Mouse (Mus musculus) urinary bladder, adult 18-20 months (tissue): ENCODE data around the gene Bicd2.

Experiments used
- DNase-seq, 2 experiments: peaks; one replicate each; pipeline ENCODE4 v3.0.0; 2022; ENCODE audit warnings: low spot score in 2 of 2, mixed read lengths in 2 of 2

Gene Bicd2

GRCm38 (mm10) chr13:49341012-49341830, at the start of gene Bicd2:
TSS of gene Bicd2 (plus strand) at chr13:49341585.
- DNase-seq, result peak; percentile 86 to 95

GRCm38 (mm10) chr13:49291949-49292348, 49.4 kb upstream of the Bicd2 start:
- no peak for DNase-seq

DNA sequence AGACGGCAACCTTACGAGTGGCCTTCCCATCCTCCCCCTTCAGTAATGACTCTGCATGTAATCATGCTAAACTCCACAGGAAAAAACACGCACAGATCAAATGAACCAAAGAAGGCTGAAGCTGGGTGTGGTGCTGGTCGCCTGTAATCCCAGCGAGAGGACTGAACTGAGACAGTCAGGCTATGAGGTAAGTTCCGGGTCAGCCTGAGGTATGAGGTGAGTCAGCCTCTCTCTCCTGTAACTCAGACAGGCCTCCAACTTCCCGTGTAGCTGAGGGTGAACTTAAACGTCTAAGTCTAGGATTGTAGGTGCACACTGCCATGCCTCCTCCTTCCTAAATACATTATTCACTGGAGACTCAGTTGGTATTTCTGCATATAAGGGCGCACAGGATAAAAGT, 47.3 kb upstream of the Bicd2 start:
- no peak for DNase-seq

GRCm38 (mm10) chr13:49296270-49296669, 45.1 kb upstream of the Bicd2 start:
- DNase-seq, result no peak

GRCm38 (mm10) chr13:49298514-49299381, 42.6 kb upstream of the Bicd2 start:
- no peak for DNase-seq

DNA sequence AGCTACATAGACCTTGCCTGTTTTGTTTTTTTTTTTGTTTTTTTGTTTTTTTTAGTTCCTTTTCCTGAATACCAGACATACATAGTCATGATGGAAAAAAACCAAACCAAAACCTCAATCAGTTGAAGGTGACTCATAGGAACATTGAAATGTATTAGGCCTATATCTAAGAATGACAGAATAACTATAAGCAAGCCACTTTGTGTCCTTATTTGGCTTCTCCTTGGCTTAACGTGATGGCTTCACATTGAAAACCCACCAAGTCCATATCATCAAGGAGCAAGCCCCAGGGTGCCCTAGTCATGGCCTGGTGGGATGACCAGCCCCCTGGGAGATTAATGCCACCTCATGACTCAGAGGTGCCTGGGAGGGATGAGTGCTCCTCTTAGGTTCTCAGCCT, 40.6 kb upstream of the Bicd2 start:
- DNase-seq, result no peak

DNA sequence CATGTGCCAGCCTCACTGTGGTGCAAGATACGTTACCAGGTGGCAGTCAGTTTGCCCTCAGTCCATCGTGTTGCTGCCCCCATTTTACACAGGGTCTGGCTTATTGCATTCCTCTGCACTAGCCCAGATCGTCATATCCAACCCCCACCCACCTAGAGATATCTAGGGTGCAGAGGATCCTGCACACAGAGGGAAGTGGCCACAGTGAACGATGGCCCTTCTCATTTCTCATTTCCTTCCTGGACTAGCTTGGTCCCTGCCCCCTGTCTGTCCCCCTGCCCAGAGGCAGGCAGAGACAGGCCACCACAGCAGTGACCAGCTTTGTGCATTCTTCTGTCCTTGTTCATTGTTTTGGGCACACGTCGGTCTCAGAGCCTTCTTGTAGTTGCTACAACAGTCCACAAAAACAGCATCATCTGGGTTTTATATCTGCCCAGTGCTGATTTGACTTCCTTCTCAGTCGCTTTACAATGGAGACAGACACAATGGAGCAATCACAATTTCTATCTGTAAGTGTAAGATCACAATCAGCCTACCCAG, 34.5 kb upstream of the Bicd2 start:
- DNase-seq, result no peak

DNA sequence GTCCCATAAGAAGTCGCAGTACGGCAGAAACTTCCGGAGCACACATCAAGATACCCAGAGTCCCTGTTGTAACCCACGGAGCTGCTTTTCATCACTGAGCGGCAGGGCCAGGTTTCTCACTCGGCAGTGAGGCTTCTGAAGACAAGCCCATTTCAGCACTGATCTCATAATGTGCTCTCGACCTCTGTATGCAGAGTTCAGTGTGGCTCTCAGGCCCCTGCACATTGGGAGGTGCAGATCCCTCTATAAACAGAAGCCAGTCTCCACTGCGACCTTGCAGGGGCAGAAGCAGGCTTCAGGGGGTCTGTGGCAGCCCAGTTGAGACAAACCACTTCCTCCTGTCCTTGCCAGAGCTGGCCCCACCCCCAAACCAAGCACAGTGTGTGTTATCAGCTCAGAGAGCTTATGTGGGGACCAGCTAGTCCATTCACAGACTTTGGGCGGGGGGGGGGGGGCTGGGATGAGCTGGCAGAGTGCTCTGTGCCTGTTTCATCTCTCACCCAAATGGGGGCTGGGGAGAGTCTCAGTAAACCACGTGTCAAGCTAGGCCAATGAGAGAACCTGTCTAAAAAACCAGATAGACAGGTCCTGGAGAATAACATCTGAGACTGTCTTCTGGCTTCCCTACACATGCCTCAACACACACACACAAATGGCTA, 33.9 kb upstream of the Bicd2 start:
- DNase-seq, result peak; percentile 40 to 49

- DNase-seq, result no peak
Observed at GRCm38 (mm10) chr13:49308206-49308605, 33.2 kb upstream of the Bicd2 start.

- no peak for DNase-seq
Observed at GRCm38 (mm10) chr13:49308861-49309403, 32.5 kb upstream of the Bicd2 start.

DNA sequence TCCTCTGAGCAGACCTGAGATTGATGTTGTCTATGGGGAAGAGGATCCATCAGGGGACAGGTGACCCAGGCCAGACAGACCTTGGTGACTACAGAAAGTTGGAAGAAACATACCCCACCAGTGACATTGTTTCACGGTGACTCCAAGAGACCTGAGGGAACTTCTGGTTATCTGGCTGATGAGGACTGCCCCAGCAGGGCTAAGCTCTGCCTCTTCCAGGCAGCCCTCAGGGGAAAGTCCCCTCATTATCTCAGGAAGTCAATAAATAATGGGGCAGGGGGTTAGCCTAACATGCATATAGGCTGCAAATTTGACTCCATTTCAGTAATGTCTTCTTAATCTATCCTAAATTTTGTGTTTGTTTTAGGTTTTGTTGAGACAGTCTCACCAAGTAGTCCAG, 31.9 kb upstream of the Bicd2 start:
- DNase-seq, result no peak

DNA sequence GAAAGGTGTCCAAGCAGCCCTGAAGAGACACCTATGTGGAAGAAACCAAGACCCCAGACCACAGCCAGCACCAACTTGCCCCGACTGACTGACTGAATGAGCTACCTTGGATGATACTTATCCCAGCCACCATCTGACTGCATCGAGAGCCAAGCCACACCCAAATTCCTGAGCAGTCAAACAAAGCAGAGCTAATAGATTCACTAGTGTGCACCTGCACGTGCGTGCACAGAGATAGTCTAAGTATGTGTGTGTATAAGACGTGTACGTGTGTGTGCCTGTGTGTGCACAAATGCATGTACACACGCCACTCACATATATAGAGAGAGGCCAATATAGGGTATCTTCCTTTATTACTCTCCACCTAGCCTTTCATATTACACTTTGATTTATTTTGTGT, 29.7 kb upstream of the Bicd2 start:
- DNase-seq, result no peak

- DNase-seq, result no peak
Observed at GRCm38 (mm10) chr13:49316386-49317162, 24.8 kb upstream of the Bicd2 start.

DNA sequence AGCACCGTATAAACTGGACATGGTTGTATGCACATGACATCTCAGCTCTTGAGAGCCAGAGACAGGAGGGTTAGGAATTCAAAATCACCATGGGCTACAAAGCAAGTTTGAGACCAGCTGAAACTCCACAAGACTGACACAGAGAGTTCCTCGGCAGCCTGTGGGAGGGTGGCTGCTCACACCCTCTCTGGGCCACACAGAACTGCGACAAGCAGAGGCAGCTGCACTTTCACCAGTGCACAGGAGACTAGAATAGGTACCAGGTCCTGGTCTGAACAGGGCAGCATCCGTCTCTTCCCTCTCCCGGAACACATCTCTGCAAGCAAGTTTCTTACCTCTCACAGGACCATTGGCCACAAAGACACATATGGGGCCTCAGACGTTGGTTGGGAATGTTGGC, 23.9 kb upstream of the Bicd2 start:
- no peak for DNase-seq

- DNase-seq, result no peak
Observed at GRCm38 (mm10) chr13:49317914-49318313, 23.5 kb upstream of the Bicd2 start.

DNA sequence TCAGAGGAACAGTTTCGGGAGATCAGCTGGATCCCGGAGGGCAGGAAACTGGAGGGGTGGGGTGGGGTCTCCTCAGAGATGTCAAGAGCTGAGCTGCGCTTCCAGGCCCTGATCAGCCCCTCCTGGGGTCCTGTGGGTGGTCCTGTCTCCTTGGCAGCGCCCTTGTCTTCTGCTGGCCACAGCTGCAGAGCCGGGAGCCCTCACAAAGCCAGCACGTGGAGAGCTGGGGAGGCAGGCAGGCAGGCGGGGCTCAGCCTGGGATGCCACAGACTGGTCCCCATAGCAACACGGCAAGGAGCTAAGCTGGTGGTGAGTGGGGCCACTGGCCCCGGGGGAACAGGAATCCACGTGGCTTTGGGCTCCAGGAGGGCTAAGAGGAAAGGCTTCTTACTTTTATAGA, 21.3 kb upstream of the Bicd2 start, which contains the start of gene Fgd3:
Gene Fgd3, minus strand, starts transcription at position 272 of the 400 bp plus-strand sequence.
- DNase-seq, result no peak

GRCm38 (mm10) chr13:49320514-49320913, 20.9 kb upstream of the Bicd2 start:
- DNase-seq, result no peak

DNA sequence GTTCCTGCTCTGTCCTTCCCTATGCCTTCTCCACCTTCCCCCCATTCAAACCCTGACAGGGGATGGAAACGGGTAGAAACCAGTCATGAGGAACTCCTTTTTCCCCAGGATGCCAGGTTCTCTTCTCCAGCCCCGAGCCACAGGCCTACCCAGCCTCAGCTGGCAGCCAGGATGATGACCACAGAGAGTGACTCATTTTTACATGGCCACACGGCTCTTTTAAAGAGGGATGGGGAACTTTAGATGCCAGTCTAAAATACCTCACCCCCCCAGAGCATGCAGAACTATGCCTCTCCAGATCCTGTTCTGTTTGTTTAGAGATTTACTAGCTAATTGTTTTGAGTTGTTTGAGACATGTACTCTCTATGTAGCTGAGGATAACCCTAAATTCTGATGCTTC, 19.9 kb upstream of the Bicd2 start:
- no peak for DNase-seq

DNA sequence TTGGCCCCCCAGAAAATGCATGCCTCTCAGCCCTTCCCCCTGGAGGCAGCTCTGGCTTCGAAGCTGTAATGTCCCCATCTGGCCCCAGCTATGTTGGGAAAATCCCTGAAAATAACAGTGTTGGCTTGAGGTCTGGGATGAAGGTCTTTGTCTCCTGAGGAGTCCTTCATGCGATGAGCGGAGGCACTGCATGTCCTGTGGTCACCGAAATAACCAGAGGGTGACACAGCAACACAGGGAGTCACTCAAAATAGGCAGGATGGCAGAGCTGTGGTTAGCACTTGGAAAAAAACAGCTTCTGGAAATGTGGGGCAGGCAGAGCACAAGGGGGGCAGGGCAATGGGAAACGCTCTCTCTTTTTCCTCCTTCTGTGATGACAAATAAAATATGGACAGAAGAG, 19.2 kb upstream of the Bicd2 start:
- DNase-seq, result no peak

DNA sequence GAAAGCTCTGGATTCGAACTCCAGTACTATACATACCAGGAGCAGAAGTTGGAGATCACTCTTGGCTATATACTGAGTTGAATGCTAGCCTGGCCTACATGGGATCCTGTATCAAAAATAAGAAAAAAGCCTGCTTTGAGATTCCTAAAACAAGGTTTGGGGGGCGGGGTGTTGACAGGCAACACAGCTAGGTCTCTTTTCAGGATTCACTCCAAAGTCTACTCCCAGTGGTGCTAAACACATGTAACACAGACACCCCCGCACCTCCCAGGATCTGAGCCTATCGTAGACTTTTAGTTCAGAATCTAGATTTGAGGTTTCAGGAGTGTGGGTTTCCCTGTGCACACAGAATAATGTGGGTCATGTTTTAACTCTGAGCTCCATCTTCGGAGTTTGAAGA, 18.6 kb upstream of the Bicd2 start:
- no peak for DNase-seq

GRCm38 (mm10) chr13:49324871-49325270, 16.5 kb upstream of the Bicd2 start:
- DNase-seq, result no peak
